Mouse (Mus musculus): ENCODE results near the gene Fra10ac1. TPM values are rescaled to one million over a fixed set of nuclear protein-coding genes. Genes with fewer than 3 reads are reported as not detected.

The Fra10ac1 gene
- polyA plus RNA-seq, 1 experiment from 2014 or later: 46.0 TPM

DNA sequence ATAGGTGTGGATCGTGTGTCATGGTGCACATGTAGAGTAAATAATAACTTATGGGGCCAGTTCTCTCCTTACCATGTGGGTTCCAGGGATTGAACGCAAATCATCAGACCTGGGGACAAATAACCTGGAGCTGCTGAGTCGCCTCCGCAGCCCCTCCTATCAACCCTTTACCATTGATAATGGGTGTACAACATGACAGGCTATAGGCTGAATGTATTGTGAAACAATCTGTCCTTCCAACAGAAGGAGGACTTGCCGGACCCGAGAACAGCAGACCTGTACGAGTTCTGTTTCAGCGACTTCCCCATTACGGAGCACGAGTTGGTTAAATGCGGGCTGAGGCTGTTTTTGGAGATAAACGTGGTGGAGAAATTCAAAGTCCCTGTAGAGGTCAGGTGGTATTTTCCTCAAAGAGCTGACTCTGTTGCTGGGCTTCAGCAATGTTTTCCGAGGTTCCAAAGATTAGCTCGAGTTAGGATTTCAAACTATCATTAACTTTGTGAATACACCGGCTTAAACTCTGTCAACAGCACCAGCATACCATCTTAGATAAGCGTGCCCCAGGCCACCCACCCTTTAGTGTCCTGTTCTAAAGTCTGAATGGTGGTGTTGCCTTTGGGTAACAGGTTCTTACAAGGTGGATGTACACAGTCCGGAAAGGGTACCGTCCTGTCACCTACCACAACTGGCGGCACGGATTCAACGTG is 62.2 kb downstream of the Fra10ac1 start:
- H3K9me3 ChIP-seq: no peaks in the 10 kb centered on the region
- no peak for ATAC-seq (ENCODE audit: insufficient number of reproducible peaks, insufficient read depth, low FRiP score, low TSS enrichment, low read depth)
- no peaks in the 10 kb centered on the region for H3K4me1 ChIP-seq
- WGBS: 88% methylated on average over 21 of the region's 21 CpGs
- H3K9ac ChIP-seq: no peak overlapping the region
- no peak overlapping the region for H3K4me3 ChIP-seq
- no peaks in the 10 kb centered on the region for H3K27me3 ChIP-seq
- H3K36me3 ChIP-seq: no peaks in the 10 kb centered on the region
- H3K27ac ChIP-seq: no peak overlapping the region
- H3K4me2 ChIP-seq: no peak overlapping the region

DNA sequence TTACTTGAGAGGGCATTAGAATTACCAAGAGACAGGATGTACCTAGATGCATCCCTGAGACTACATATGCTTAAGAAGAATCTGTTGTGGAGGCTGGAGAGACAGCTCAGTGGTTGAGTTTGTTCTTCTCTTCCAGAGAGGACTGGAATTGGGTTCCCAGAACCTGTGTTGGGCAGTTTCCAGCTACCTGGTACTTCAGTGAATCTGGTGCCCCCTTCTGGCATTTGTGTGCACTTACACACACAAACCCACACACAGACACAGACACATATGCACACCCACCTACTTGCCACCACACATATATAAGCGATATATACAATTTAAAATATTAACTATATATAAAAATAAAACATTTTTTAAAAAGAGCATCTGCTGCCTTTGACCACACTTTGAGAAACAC is 67.7 kb downstream of the Fra10ac1 start:
- no peak overlapping the region for H3K4me3 ChIP-seq
- no peak overlapping the region for H3K9ac ChIP-seq
- no peak for ATAC-seq (ENCODE audit: insufficient number of reproducible peaks, insufficient read depth, low FRiP score, low TSS enrichment, low read depth)
- WGBS: 98% methylated on average over 1 of the region's 1 CpGs
- H3K4me1 ChIP-seq: no peaks in the 10 kb centered on the region
- no peak overlapping the region for H3K27ac ChIP-seq
- no peaks in the 10 kb centered on the region for H3K27me3 ChIP-seq
- no peak overlapping the region for H3K4me2 ChIP-seq
- H3K36me3 ChIP-seq: no peaks in the 10 kb centered on the region
- H3K9me3 ChIP-seq: no peaks in the 10 kb centered on the region

DNA sequence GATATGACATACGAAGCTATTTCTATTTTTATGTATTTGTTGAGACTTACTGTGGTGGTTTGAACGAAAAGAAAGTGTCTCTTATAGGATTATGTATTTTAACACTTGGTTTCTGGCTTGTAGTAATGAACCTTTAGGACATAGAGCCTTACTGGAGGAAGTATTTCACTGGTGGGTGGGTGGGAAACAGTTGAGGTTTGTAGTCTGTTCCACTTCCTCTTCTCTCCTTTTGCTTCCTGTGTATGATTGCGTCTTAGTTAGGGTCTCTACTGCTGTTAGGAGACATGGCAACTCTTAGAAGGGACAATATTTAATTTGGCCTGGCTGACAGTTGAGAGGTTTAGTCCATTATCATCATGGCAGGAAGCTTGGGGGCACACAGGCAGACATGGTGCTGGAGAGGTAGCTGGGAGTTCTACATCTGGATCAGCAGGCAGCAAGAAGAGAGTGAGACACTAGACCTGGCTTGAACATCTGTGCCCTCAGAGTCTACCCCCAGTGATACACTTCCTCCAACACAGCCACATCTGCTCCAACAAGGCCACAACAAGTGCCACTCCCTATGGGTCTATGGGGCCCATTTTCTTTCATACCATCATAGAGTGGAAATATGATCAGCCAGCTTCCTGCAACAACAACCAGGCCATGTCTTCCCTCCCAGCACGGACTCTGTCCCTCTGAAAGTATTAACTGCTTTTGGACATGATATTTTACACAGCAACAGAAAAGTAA is 80.2 kb downstream of the Fra10ac1 start:
- no peak for ATAC-seq (ENCODE audit: insufficient number of reproducible peaks, insufficient read depth, low FRiP score, low TSS enrichment, low read depth)
- Histone ChIP-seq H3K36me3 (no peaks in the 10 kb centered on the region), H3K9me3 (no peaks in the 10 kb centered on the region), H3K27ac (no peak overlapping the region), H3K9ac (no peak overlapping the region), H3K27me3 (no peaks in the 10 kb centered on the region), H3K4me3 (no peak overlapping the region), H3K4me2 (no peak overlapping the region), H3K4me1 (no peaks in the 10 kb centered on the region)
- WGBS: 77% methylated on average over 4 of the region's 4 CpGs

Other genes with a start within 250 kb of the Fra10ac1 start
- 12.2 and 12.7 TPM in 2 replicates for gene Myof, start 180.6 kb downstream of the Fra10ac1 start, polyA plus RNA-seq (2015; fragmentation: Nextera tagmentation; extraction: Ambion mirVana)
- 19.1 and 21.8 TPM in 2 replicates for gene Cep55, start 169.1 kb downstream of the Fra10ac1 start, polyA plus RNA-seq (2015; fragmentation: Nextera tagmentation; extraction: Ambion mirVana)
- not detected in 2 replicates for gene Ffar4, start 127.1 kb downstream of the Fra10ac1 start, polyA plus RNA-seq (2015; fragmentation: Nextera tagmentation; extraction: Ambion mirVana)
- gene Rbp4, start 98.9 kb downstream of the Fra10ac1 start, polyA plus RNA-seq (2015; fragmentation: Nextera tagmentation; extraction: Ambion mirVana): 2.3 and 21.4 TPM in 2 replicates
- not detected in 2 replicates for gene Pde6c, start 91.4 kb downstream of the Fra10ac1 start, polyA plus RNA-seq (2015; fragmentation: Nextera tagmentation; extraction: Ambion mirVana)
- 0.77 and 1.7 TPM in 2 replicates for gene Lgi1, start 40.4 kb upstream of the Fra10ac1 start, polyA plus RNA-seq (2015; fragmentation: Nextera tagmentation; extraction: Ambion mirVana)
- 2.1 and 3.2 TPM in 2 replicates for gene Slc35g1, start 171.8 kb upstream of the Fra10ac1 start, polyA plus RNA-seq (2015; fragmentation: Nextera tagmentation; extraction: Ambion mirVana)